Mouse (Mus musculus): ENCODE results near the gene Prkcg. TPM values are rescaled to one million over a fixed set of nuclear protein-coding genes. Genes with fewer than 3 reads are reported as not detected.

The Prkcg gene
- polyA plus RNA-seq, 1 experiment from 2014 or later: 0.04 TPM

DNA sequence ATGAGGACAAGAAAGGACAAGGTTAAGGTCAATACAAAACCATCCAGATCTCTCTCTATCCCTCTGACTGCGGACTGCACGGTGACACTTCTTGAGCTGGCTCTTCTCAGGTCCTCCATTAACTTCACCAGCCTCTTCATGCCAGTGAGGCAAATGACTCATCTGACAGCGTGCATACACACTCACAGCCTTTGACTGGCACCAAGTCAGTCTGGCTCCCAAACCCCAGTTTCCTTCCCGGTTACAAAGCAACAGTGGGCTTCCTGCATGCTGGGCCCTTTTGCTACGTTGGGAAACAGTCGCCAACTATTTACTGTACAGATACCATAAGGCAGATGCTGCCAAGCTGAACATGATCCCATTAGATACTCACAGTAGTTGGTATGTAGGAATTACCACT lies 80.2 kb downstream of the Prkcg start:
- Histone ChIP-seq H3K4me1 (peaks cover 15% of the 10 kb centered on the region), H3K27ac (replicated peaks) (no peak overlapping the region), H3K4me2 (no peak overlapping the region), H3K27me3 (replicated peaks) (peaks cover 40% of the 10 kb centered on the region), H3K9me3 (0 out of 2 replicates have a peak, but pooled peaks cover 3% of the 10 kb centered on the region), H3K36me3 (no peaks in the 10 kb centered on the region), H3K4me3 (no peak overlapping the region), H3K9ac (no peak overlapping the region)
- 61% methylated on average over 6 of the region's 6 CpGs for WGBS
- ATAC-seq (ENCODE audit: extremely low read depth, insufficient number of reproducible peaks, low FRiP score, low TSS enrichment): no peak

DNA sequence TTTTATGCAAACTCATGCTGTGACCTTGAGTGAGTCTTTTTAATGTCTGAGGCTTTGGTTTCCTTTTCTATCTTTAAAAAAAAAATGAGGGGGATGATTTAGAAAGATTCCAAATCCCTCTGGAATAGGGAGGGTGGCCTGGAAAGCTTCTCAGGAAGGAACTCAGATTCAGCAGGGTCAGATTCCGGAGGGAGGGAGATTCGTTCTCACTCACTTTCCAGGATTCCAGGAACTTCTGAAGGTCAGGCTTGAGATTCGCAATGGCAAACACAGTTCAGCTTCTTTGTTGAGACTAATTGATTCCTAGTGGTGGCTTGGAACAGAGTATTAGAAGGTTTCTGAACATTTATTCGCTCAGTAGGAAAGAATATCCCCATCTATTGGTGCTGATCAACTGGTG lies 81.4 kb downstream of the Prkcg start:
- Histone ChIP-seq H3K9ac (no peak overlapping the region), H3K36me3 (no peaks in the 10 kb centered on the region), H3K4me3 (no peak overlapping the region), H3K4me2 (no peak overlapping the region), H3K9me3 (0 out of 2 replicates have a peak, but pooled peaks cover 3% of the 10 kb centered on the region), H3K27me3 (replicated peaks) (peaks cover 27% of the 10 kb centered on the region), H3K27ac (replicated peaks) (no peak overlapping the region), H3K4me1 (peaks cover 15% of the 10 kb centered on the region)
- no peak for ATAC-seq (ENCODE audit: extremely low read depth, insufficient number of reproducible peaks, low FRiP score, low TSS enrichment)
- 33% methylated on average over 4 of the region's 4 CpGs for WGBS

DNA sequence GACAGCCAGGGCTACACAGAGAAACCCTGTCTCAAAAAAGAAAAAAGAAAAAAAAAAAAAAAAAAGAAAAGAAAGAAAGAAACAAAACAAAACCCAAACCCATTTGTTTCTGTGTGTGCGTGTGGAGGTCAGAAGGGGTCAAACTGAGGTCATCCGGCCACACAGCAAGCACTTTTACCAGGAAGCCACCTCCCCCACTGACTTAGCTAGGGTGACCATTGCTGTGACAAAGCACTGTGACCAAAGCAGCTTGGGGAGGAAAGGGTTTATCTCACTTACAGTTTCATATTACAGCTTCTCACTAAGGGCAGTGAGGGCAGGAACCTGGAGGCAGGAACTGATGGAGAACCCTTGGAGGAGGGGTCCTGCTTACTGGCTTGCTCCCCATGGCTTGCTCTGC lies 83.4 kb downstream of the Prkcg start:
- WGBS: 63% methylated on average over 2 of the region's 2 CpGs

DNA sequence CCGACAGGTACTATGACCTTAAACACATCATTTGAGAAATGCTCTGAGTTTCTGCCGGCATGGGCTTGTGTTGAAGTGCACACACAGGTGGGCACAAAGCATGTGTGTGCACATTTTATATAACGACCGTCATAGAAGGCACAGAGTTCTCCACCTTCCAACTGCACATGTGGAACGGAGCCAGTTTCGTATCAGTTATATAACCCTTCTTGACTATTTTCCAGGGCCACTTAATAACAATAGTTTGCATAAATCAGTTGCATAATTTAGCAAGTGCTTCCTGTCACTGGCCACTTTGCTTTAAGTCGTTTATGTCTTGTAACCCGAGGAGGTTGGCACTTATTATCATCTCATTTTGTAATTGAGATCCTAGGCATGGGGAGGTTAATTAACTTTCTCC lies 84.8 kb downstream of the Prkcg start:
- H3K27ac ChIP-seq (replicated peaks): no peak overlapping the region
- H3K9ac ChIP-seq: no peak overlapping the region
- H3K4me3 ChIP-seq: no peak overlapping the region
- H3K36me3 ChIP-seq: no peaks in the 10 kb centered on the region
- ATAC-seq (ENCODE audit: extremely low read depth, insufficient number of reproducible peaks, low FRiP score, low TSS enrichment): no peak
- H3K4me2 ChIP-seq: no peak overlapping the region
- 0 out of 2 replicates have a peak, but pooled peaks cover 4% of the 10 kb centered on the region for H3K27me3 ChIP-seq (replicated peaks)
- WGBS: 80% methylated on average over 8 of the region's 8 CpGs
- H3K4me1 ChIP-seq: no peaks in the 10 kb centered on the region
- H3K9me3 ChIP-seq: 0 out of 2 replicates have a peak, but pooled peaks cover 3% of the 10 kb centered on the region

More for the DNA sequence above, 83.4 kb downstream of the Prkcg start:
- Histone ChIP-seq H3K27ac (replicated peaks) (no peak overlapping the region), H3K36me3 (no peaks in the 10 kb centered on the region), H3K4me2 (no peak overlapping the region), H3K27me3 (replicated peaks) (peaks cover 8% of the 10 kb centered on the region), H3K4me1 (peaks cover 4% of the 10 kb centered on the region), H3K9ac (no peak overlapping the region), H3K4me3 (no peak overlapping the region), H3K9me3 (0 out of 2 replicates have a peak, but pooled peaks cover 3% of the 10 kb centered on the region)
- no peak for ATAC-seq (ENCODE audit: extremely low read depth, insufficient number of reproducible peaks, low FRiP score, low TSS enrichment)

DNA sequence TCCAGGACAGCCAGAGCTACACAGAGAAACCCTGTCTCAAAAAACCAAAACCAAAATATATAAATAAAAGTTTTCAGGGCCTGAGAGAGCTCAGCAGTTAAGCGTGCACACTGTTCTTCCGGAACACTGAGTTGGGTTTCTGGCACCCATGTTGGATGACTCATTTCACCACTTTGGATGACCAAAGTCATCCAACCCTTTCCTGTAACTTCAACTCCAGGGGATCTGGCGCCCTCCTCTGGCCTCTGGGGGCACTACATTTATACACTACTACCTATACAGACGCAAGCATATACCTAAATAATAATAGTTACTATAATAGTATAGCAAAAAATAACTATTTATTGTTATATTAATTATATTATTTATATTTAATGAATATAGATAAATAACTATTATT lies 87.9 kb downstream of the Prkcg start:
- Histone ChIP-seq H3K27ac (replicated peaks) (no peak overlapping the region), H3K4me1 (no peaks in the 10 kb centered on the region), H3K4me2 (no peak overlapping the region), H3K27me3 (replicated peaks) (no peaks in the 10 kb centered on the region), H3K36me3 (no peaks in the 10 kb centered on the region), H3K4me3 (no peak overlapping the region), H3K9ac (no peak overlapping the region), H3K9me3 (0 out of 2 replicates have a peak, but pooled peaks cover 3% of the 10 kb centered on the region)
- ATAC-seq (ENCODE audit: extremely low read depth, insufficient number of reproducible peaks, low FRiP score, low TSS enrichment): no peak
- WGBS: 44% methylated on average over 4 of the region's 4 CpGs

Other genes starting within 250 kb of the Prkcg start
- gene AU018091, start 120.0 kb upstream of the Prkcg start, polyA plus RNA-seq (2015; fragmentation: Nextera tagmentation; extraction: Ambion mirVana): not detected in 2 replicates
- not detected in 2 replicates for gene Nlrp12, start 39.4 kb upstream of the Prkcg start, polyA plus RNA-seq (2015; fragmentation: Nextera tagmentation; extraction: Ambion mirVana)
- gene Myadm, start 99 bp upstream of the Prkcg start, polyA plus RNA-seq (2015; fragmentation: Nextera tagmentation; extraction: Ambion mirVana): 159 and 162 TPM in 2 replicates
- 0.19 and 0.51 TPM in 2 replicates for gene Cacng7, start 43.8 kb downstream of the Prkcg start, polyA plus RNA-seq (2015; fragmentation: Nextera tagmentation; extraction: Ambion mirVana)
- 0.71 and 0.86 TPM in 2 replicates for gene Cacng8, start 101.5 kb downstream of the Prkcg start, polyA plus RNA-seq (2015; fragmentation: Nextera tagmentation; extraction: Ambion mirVana)
- 16.8 and 18.3 TPM in 2 replicates for gene Cacng6, start 135.0 kb downstream of the Prkcg start, polyA plus RNA-seq (2015; fragmentation: Nextera tagmentation; extraction: Ambion mirVana)
- gene Tarm1, start 213.4 kb downstream of the Prkcg start, polyA plus RNA-seq (2015; fragmentation: Nextera tagmentation; extraction: Ambion mirVana): not detected in 2 replicates